Mouse (Mus musculus) midbrain, embryonic 16.5 days (tissue): ENCODE measurements around the gene Mrpl12. TPM values are rescaled to one million over a fixed set of nuclear protein-coding genes. Genes with fewer than 3 reads are reported as not detected.

Experiments used
- ATAC-seq: fragments of 200-750 bp; cut with Nextera tagmentation; 2 replicates; pipeline ENCODE4 v1.8.0; 2017; ENCODE audit warnings: moderate TSS enrichment
- H3K27ac ChIP-seq: fragments of 300-500 bp; sonication (generic); 2 replicates; pipeline ENCODE4 v1.5.1; 2014; ENCODE audit warnings: mild to moderate bottlenecking, low read length, mixed read lengths
- H3K27me3 ChIP-seq: fragments of 300-500 bp; sonication (generic); 2 replicates; pipeline ENCODE4 v1.6.1; 2014; ENCODE audit warnings: low read depth, low read length, mixed read lengths; ENCODE audit not compliant: control insufficient read depth, insufficient read depth
- H3K36me3 ChIP-seq: fragments of 300-500 bp; sonication (generic); 2 replicates; pipeline ENCODE4 v1.6.1; 2014; ENCODE audit warnings: mild to moderate bottlenecking, low read length, moderate library complexity, mixed read lengths; ENCODE audit not compliant: control insufficient read depth, insufficient read depth
- H3K4me1 ChIP-seq: fragments of 300-500 bp; sonication (generic); 2 replicates; pipeline ENCODE4 v1.6.1; 2014; ENCODE audit warnings: mild to moderate bottlenecking, low read length, mixed read lengths; ENCODE audit not compliant: control insufficient read depth, insufficient read depth
- H3K4me2 ChIP-seq: fragments of 300-500 bp; sonication (generic); 2 replicates; pipeline ENCODE4 v1.6.1; 2014; ENCODE audit warnings: mild to moderate bottlenecking, low read length, mixed read lengths
- H3K4me3 ChIP-seq: fragments of 300-500 bp; sonication (generic); 2 replicates; pipeline ENCODE4 v1.5.1; 2014; ENCODE audit warnings: low read depth, mild to moderate bottlenecking, low read length, moderate library complexity, mixed read lengths
- H3K9ac ChIP-seq: fragments of 300-500 bp; sonication (generic); 2 replicates; pipeline ENCODE4 v1.6.1; 2014; ENCODE audit warnings: low read depth, low read length, mixed read lengths
- H3K9me3 ChIP-seq: fragments of 300-500 bp; sonication (generic); replicated peaks from 2 replicates; pipeline ENCODE4 v1.6.1; 2014; ENCODE audit warnings: mild to moderate bottlenecking, low read length, mixed read lengths; ENCODE audit not compliant: control insufficient read depth, poor library complexity, severe bottlenecking
- WGBS: fragments of 180-500 bp; shearing (Covaris S2); extraction: QIAGEN DNeasy Blood & Tissue Kit; methylation state at CpG from one replicate; pipeline ENCODE4 v1.1.7; 2014; 5-methylcytosine and 5-hydroxymethylcytosine counted together
- polyA plus RNA-seq: library from polyadenylated mRNA; unstranded; fragments of >200 nt; fragmentation: Nextera tagmentation; extraction: Ambion mirVana; gene quantifications from 2 replicates; pipeline ENCODE4 v1.2.1, GENCODE M21; 2015

Mrpl12 gene
- 118 and 130 TPM in 2 replicates for polyA plus RNA-seq

- Histone ChIP-seq H3K4me1 (peaks cover 13% of the 10 kb centered on the region), H3K4me3 (peak within 1 kb of the TSS; percentile 79), H3K4me2 (peak within 1 kb of the TSS; percentile 67), H3K9me3 (no peaks in the 10 kb centered on the region), H3K9ac (peak within 1 kb of the TSS; percentile 81), H3K36me3 (peaks cover 29% of the 10 kb centered on the region), H3K27ac (peak within 1 kb of the TSS; percentile 92), H3K27me3 (no peaks in the 10 kb centered on the region)
- peak; percentile 97 for ATAC-seq
- WGBS, result under 1% methylated on average over 56 of the region's 60 CpGs
Observed at GRCm38 (mm10) chr11:120484265-120484981, at the start of gene Mrpl12. TSS of gene Mrpl12 (plus strand) at chr11:120484613.

GRCm38 (mm10) chr11:120437152-120437856 lies 47.1 kb upstream of the Mrpl12 start, which contains the start of gene Nploc4:
TSS of gene Nploc4 (minus strand) at chr11:120437708.
- Histone ChIP-seq H3K27ac (peak within 1 kb of the TSS; percentile 82), H3K27me3 (no peaks in the 10 kb centered on the region), H3K9me3 (no peaks in the 10 kb centered on the region), H3K9ac (peak within 1 kb of the TSS; percentile 99), H3K4me3 (peak within 1 kb of the TSS; percentile 98), H3K4me2 (peak within 1 kb of the TSS; percentile 92), H3K4me1 (peaks cover 12% of the 10 kb centered on the region), H3K36me3 (peaks cover 8% of the 10 kb centered on the region)
- WGBS, result 1% methylated on average over 61 of the region's 77 CpGs
- peak; percentile 82 for ATAC-seq

- Histone ChIP-seq H3K4me3 (peak overlapping the region; percentile 98), H3K27me3 (no peaks in the 10 kb centered on the region), H3K9ac (peak overlapping the region; percentile 99), H3K27ac (peak overlapping the region; percentile 82; the same call in 1 of the 2 replicates), H3K4me2 (peak overlapping the region; percentile 92), H3K4me1 (peaks cover 12% of the 10 kb centered on the region), H3K9me3 (no peaks in the 10 kb centered on the region), H3K36me3 (peaks cover 3% of the 10 kb centered on the region)
- no peak for ATAC-seq
- WGBS, result 32% methylated on average over 12 of the region's 12 CpGs
Observed at GRCm38 (mm10) chr11:120437857-120438385, 46.5 kb upstream of the Mrpl12 start.

GRCm38 (mm10) chr11:120442344-120442743 lies 42.1 kb upstream of the Mrpl12 start, which contains the start of gene Tspan10:
TSS of gene Tspan10 (plus strand) at chr11:120442644.
- WGBS, result 86% methylated on average over 3 of the region's 3 CpGs
- Histone ChIP-seq H3K4me2 (no peak within 1 kb of the TSS), H3K27ac (no peak within 1 kb of the TSS), H3K9ac (no peak within 1 kb of the TSS), H3K27me3 (no peaks in the 10 kb centered on the region), H3K9me3 (no peaks in the 10 kb centered on the region), H3K4me1 (no peaks in the 10 kb centered on the region), H3K36me3 (no peaks in the 10 kb centered on the region), H3K4me3 (no peak within 1 kb of the TSS)
- no peak for ATAC-seq

GRCm38 (mm10) chr11:120442765-120443280 lies 41.6 kb upstream of the Mrpl12 start:
- Histone ChIP-seq H3K36me3 (no peaks in the 10 kb centered on the region), H3K9me3 (no peaks in the 10 kb centered on the region), H3K4me1 (no peaks in the 10 kb centered on the region), H3K4me2 (no peak overlapping the region), H3K27ac (no peak overlapping the region), H3K9ac (no peak overlapping the region), H3K27me3 (no peaks in the 10 kb centered on the region), H3K4me3 (no peak overlapping the region)
- 91% methylated on average over 3 of the region's 3 CpGs for whole genome bisulfite sequencing
- no peak for ATAC-seq

- Histone ChIP-seq H3K4me2 (no peak overlapping the region), H3K4me3 (no peak overlapping the region), H3K4me1 (no peaks in the 10 kb centered on the region), H3K9me3 (no peaks in the 10 kb centered on the region), H3K36me3 (no peaks in the 10 kb centered on the region), H3K27me3 (no peaks in the 10 kb centered on the region), H3K27ac (no peak overlapping the region), H3K9ac (no peak overlapping the region)
- ATAC-seq, result no peak
- 78% methylated on average over 6 of the region's 6 CpGs for WGBS
Observed at GRCm38 (mm10) chr11:120444106-120444505, 40.3 kb upstream of the Mrpl12 start.

GRCm38 (mm10) chr11:120445475-120445874 lies 38.9 kb upstream of the Mrpl12 start:
- no peak overlapping the region for H3K9ac ChIP-seq
- H3K36me3 ChIP-seq, result no peaks in the 10 kb centered on the region

GRCm38 (mm10) chr11:120447179-120447578 lies 37.2 kb upstream of the Mrpl12 start:
- Histone ChIP-seq H3K27ac (no peak overlapping the region), H3K4me1 (no peaks in the 10 kb centered on the region)
- WGBS, result 77% methylated on average over 7 of the region's 7 CpGs

More at GRCm38 (mm10) chr11:120445475-120445874, 38.9 kb upstream of the Mrpl12 start:
- Histone ChIP-seq H3K9me3 (no peaks in the 10 kb centered on the region), H3K4me2 (no peak overlapping the region), H3K27ac (no peak overlapping the region), H3K4me1 (no peaks in the 10 kb centered on the region), H3K27me3 (no peaks in the 10 kb centered on the region), H3K4me3 (no peak overlapping the region)
- WGBS, result 86% methylated on average over 3 of the region's 3 CpGs
- ATAC-seq, result no peak

More at GRCm38 (mm10) chr11:120447179-120447578, 37.2 kb upstream of the Mrpl12 start:
- Histone ChIP-seq H3K36me3 (no peaks in the 10 kb centered on the region), H3K4me3 (no peak overlapping the region), H3K9ac (no peak overlapping the region), H3K4me2 (no peak overlapping the region), H3K9me3 (no peaks in the 10 kb centered on the region), H3K27me3 (no peaks in the 10 kb centered on the region)
- ATAC-seq, result no peak
